10 mouse cellular contexts compared by ENCODE assay signal in the genomic region with DNA sequence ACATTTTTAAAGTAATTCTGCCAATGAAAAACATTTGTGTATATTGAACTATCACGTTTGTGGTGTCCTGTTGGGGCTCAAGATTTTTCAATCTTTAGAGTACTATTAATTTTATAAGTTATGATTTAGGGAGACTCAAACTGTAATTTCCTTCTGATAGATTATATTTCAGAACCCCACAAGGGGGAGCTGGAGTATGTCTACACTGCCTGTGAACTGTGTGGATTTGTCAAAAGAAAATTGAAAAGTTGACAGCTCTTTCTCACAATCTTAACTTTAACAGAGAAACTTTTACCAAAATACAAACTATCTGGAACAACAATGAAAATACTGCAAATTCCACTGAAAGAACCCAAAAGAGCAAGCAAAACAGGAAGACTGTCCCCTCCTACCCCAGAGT.
A peak's percentile ranks its signal among the peaks of the same experiment; 100 is the strongest.
DNase-seq lines count a peak whose midpoint lies in the region; ATAC-seq and TF ChIP-seq lines count a peak whose summit lies in the region.
"Had no signal": no experiment of that assay in that cellular context is flagged by ENCODE, and none has a peak within 500 bp of the region (broad histone marks: within the 10 kb centered on the region; RNA-seq: fewer than 3 reads in every experiment).

No protein-coding gene starts in this region.

- no peak overlapping the region for H3K4me2 ChIP-seq in intestine, postnatal 0 days (replicated peaks; ENCODE audit: low read depth)
- no peak overlapping the region for H3K4me2 ChIP-seq in intestine, embryonic 15.5 days (replicated peaks)
- H3K4me2 ChIP-seq: liver, embryonic 15.5 days had no signal

- no peaks in the 10 kb centered on the region for H3K4me1 ChIP-seq in intestine, postnatal 0 days (replicated peaks; ENCODE audit: control insufficient read depth, insufficient read depth, low read length)
- 0 out of 2 replicates have a peak, but pooled peaks cover 3% of the 10 kb centered on the region for H3K4me1 ChIP-seq in intestine, embryonic 15.5 days (replicated peaks)
- H3K4me1 ChIP-seq in cortical plate, adult 2 months (ENCODE audit: control insufficient read depth, insufficient read depth, low read length) = no peaks in the 10 kb centered on the region

- no peak overlapping the region for H3K9ac ChIP-seq in intestine, postnatal 0 days (ENCODE audit: low read depth, low read length)
- no peak overlapping the region for H3K9ac ChIP-seq in intestine, embryonic 15.5 days
- H3K9ac ChIP-seq: liver, embryonic 15.5 days had no signal

- H3K27me3 ChIP-seq in intestine, postnatal 0 days (replicated peaks; ENCODE audit: control insufficient read depth, insufficient read depth, low read length) = no peaks in the 10 kb centered on the region
- H3K27me3 ChIP-seq in intestine, embryonic 15.5 days (replicated peaks) = no peaks in the 10 kb centered on the region
- H3K27me3 ChIP-seq: liver, embryonic 15.5 days had no signal

- peak; percentile 29 for DNase-seq in adrenal gland, postnatal 10 days
- no peak for DNase-seq in adrenal gland, adult 8-10 months
- peak; percentile 35 for DNase-seq in A20 (ENCODE audit: low read depth, low spot score)
- no peak for DNase-seq in urinary bladder, postnatal 25 days (ENCODE audit: low spot score)
- DNase-seq in layer of hippocampus, postnatal 25 days (ENCODE audit: extremely low spot score in 1 of 2, low spot score in 1 of 2) = no peak

- WGBS in intestine, postnatal 0 days = 48% methylated on average over 1 of the region's 1 CpGs
- WGBS in intestine, embryonic 15.5 days = 57% methylated on average over 1 of the region's 1 CpGs

- peak; percentile 68 for TF ChIP-seq CTCF in intestine, postnatal 0 days (IDR thresholded peaks at IDR 0.05; ENCODE audit: low read depth)
- TF ChIP-seq CTCF in cortical plate, adult 2 months (IDR thresholded peaks at IDR 0.05; ENCODE audit: extremely low read depth, insufficient read depth, low read length) = 0 out of 2 replicates have a peak, but pooled peaks have one; percentile 10

- H3K27ac ChIP-seq in intestine, postnatal 0 days (ENCODE audit: low read depth, low read length) = no peak overlapping the region
- H3K27ac ChIP-seq in intestine, embryonic 15.5 days = no peak overlapping the region
- H3K27ac ChIP-seq in cortical plate, adult 2 months (ENCODE audit: insufficient read depth, low read length) = no peak overlapping the region
- H3K27ac ChIP-seq: liver, embryonic 15.5 days had no signal

- H3K36me3 ChIP-seq in intestine, postnatal 0 days (ENCODE audit: control insufficient read depth, insufficient read depth) = no peaks in the 10 kb centered on the region
- H3K36me3 ChIP-seq in intestine, embryonic 15.5 days = no peaks in the 10 kb centered on the region

- no peaks in the 10 kb centered on the region for H3K9me3 ChIP-seq in intestine, postnatal 0 days (ENCODE audit: control insufficient read depth)
- H3K9me3 ChIP-seq in intestine, embryonic 15.5 days = no peaks in the 10 kb centered on the region
- H3K9me3 ChIP-seq: liver, embryonic 15.5 days had no signal

- H3K4me3 ChIP-seq in intestine, postnatal 0 days (ENCODE audit: low read depth, low read length) = no peak overlapping the region
- H3K4me3 ChIP-seq in intestine, embryonic 15.5 days (replicated peaks) = no peak overlapping the region
- no peak overlapping the region for H3K4me3 ChIP-seq in cortical plate, adult 2 months (ENCODE audit: insufficient read depth, low read length)
- H3K4me3 ChIP-seq: liver, embryonic 15.5 days had no signal

- no peak for TF ChIP-seq POLR2A in cortical plate, adult 2 months (IDR thresholded peaks at IDR 0.05; ENCODE audit: extremely low read depth, insufficient read depth, low read length)

- no peak for ATAC-seq in intestine, postnatal 0 days
- ATAC-seq in intestine, embryonic 15.5 days = no peak
- ATAC-seq: hindbrain, embryonic 16.5 days had no signal

Comparison
In these comparisons a context has a peak if more than half of its experiments do, and no peak if none do; other contexts are left out.
1. DNase-seq: peak in adrenal gland, postnatal 10 days (single experiment) and A20 (single experiment); none in adrenal gland, adult 8-10 months (single experiment), urinary bladder, postnatal 25 days (single experiment) and layer of hippocampus, postnatal 25 days (0 of 2).